Mouse (Mus musculus) stomach, embryonic 14.5 days (tissue): ENCODE results near the gene Mrps21. TPM values are rescaled to one million over a fixed set of nuclear protein-coding genes. Genes with fewer than 3 reads are reported as not detected.

Experiments
- ATAC-seq: fragments of 200-750 bp; cut with Nextera tagmentation; 2 replicates; pipeline ENCODE4 v1.8.0; 2017; ENCODE audit warnings: low read depth, moderate TSS enrichment; ENCODE audit not compliant: insufficient number of reproducible peaks, insufficient read depth, low FRiP score
- H3K27ac ChIP-seq: fragments of 300-500 bp; sonication (generic); 2 replicates; pipeline ENCODE4 v1.5.1; 2014; ENCODE audit warnings: mild to moderate bottlenecking, low read length, moderate library complexity, mixed read lengths
- H3K27me3 ChIP-seq: fragments of 300-500 bp; sonication (generic); 2 replicates; pipeline ENCODE4 v1.6.1; 2014; ENCODE audit warnings: low read length, control low read depth, mixed read lengths; ENCODE audit not compliant: control insufficient read depth, insufficient read depth
- H3K36me3 ChIP-seq: fragments of 300-500 bp; sonication (generic); 2 replicates; pipeline ENCODE4 v1.6.1; 2014; ENCODE audit warnings: mild to moderate bottlenecking, control low read depth, low read length, moderate library complexity, mixed read lengths; ENCODE audit not compliant: control insufficient read depth, insufficient read depth
- H3K4me1 ChIP-seq: fragments of 300-500 bp; sonication (generic); 2 replicates; pipeline ENCODE4 v1.6.1; 2014; ENCODE audit warnings: low read length, control low read depth, mixed read lengths; ENCODE audit not compliant: control insufficient read depth, insufficient read depth
- H3K4me2 ChIP-seq: fragments of 300-500 bp; sonication (generic); replicated peaks from 2 replicates; pipeline ENCODE4 v1.6.1; 2014; ENCODE audit warnings: low read depth, low read length, control low read depth
- H3K4me3 ChIP-seq: fragments of 300-500 bp; sonication (generic); 2 replicates; pipeline ENCODE4 v1.5.1; 2014; ENCODE audit warnings: low read depth, low read length, control low read depth
- H3K9ac ChIP-seq: fragments of 300-500 bp; sonication (generic); replicated peaks from 2 replicates; pipeline ENCODE4 v1.6.1; 2014; ENCODE audit warnings: low read depth, mild to moderate bottlenecking, control low read depth, low read length, moderate library complexity, mixed read lengths
- H3K9me3 ChIP-seq: fragments of 300-500 bp; sonication (generic); 2 replicates; pipeline ENCODE4 v1.6.1; 2016; ENCODE audit warnings: low read depth, low read length, control low read depth; ENCODE audit not compliant: control insufficient read depth
- WGBS: fragments of 180-500 bp; shearing (Covaris S2); extraction: QIAGEN DNeasy Blood & Tissue Kit; methylation state at CpG from one replicate; pipeline ENCODE4 v1.1.7; 2014; 5-methylcytosine and 5-hydroxymethylcytosine counted together
- polyA plus RNA-seq: library from polyadenylated mRNA; unstranded; fragments of >200 nt; fragmentation: Nextera tagmentation; extraction: Ambion mirVana; gene quantifications from 2 replicates; pipeline ENCODE4 v1.2.1, GENCODE M21; 2014

Gene Mrps21
- polyA plus RNA-seq, 1 experiment from 2014 or later = 352 TPM

DNA sequence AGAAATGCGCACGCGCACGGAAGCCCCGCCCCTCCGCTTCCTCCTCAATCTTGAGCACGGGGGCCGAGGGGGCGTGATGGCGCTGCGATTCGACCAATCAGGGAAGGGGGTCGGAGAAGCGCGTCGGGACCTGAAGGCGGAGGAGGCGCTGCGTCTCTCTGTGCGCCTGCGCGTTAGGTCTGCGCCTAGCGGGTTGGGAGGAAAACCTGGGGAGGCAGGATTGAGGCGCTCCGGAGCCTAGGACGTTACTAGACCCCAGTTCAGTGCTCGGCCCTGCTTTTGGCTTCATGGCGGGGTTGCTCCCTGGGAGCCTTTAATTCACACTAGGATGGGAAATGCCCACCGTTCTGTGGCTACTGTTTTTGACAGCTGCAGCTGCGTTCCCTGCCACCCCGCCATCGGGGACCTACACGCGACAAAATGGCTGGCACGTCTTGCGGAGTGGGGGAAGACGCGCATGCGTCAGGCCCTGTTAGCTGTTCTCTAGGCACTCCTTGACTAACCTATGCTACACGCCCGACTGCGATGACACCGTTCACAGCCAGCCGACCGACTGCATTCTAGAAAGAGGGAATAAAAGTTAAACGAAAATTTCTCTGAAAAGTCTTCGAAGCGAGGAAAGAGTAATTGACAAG, 51.9 kb downstream of the Mrps21 start:
- Histone ChIP-seq H3K4me3 (peak overlapping the region; percentile 67), H3K4me2 (peak overlapping the region; percentile 57), H3K4me1 (peaks cover 6% of the 10 kb centered on the region; the same call in 1 of the 2 replicates), H3K27me3 (no peaks in the 10 kb centered on the region), H3K27ac (peak overlapping the region; percentile 100), H3K36me3 (no peaks in the 10 kb centered on the region), H3K9me3 (no peaks in the 10 kb centered on the region), H3K9ac (peak overlapping the region; percentile 65)
- peak; percentile 95 for ATAC-seq
- WGBS = under 1% methylated on average over 49 of the region's 49 CpGs

DNA sequence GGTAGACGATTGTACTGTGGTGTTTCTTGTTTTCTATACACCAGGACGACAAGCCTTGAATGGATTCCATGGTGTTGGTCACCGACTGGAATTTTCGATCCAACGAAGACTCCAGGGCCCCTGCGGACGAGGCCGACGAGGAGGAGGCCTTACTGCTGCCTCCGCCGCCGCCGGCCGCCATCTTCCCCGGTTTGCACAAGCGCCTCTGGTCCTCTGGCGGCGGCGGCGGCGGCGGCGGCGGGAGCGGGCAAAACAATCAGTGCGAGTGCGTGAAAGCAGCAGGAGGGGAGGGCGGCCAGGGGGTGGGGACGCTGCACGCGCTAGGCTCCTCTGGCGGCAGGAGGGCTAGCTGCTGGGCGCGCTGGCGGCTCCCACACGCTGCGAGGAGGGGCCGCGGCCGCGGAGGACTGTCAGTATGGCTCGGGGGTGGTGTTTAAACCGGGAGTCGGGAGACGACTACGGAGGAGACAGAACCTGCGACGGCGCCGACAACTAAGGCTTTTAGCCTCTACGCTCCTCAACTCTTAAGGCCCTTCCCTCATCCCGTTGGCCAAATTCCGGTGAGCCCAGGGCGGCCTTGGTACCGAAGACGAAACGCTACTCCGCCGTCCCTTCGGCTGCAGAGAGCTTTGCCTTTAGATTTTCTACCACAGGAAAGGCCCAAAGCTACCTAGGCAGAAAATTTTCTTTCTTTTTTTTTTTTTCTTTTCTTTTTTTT, 52.6 kb downstream of the Mrps21 start, which contains the start of gene Rprd2:
Gene Rprd2 (minus strand): TSS at position 293 of the 718 bp plus-strand sequence.
- Histone ChIP-seq H3K4me2 (peak within 1 kb of the TSS; percentile 57), H3K27ac (peak within 1 kb of the TSS; percentile 100), H3K27me3 (no peaks in the 10 kb centered on the region), H3K4me1 (peaks cover 6% of the 10 kb centered on the region; the same call in 1 of the 2 replicates), H3K9me3 (no peaks in the 10 kb centered on the region), H3K9ac (peak within 1 kb of the TSS; percentile 93), H3K36me3 (no peaks in the 10 kb centered on the region), H3K4me3 (peak within 1 kb of the TSS; percentile 67)
- ATAC-seq = peak; percentile 44
- under 1% methylated on average over 60 of the region's 60 CpGs for WGBS

- Histone ChIP-seq H3K9me3 (no peaks in the 10 kb centered on the region), H3K36me3 (no peaks in the 10 kb centered on the region), H3K4me1 (peaks cover 6% of the 10 kb centered on the region; the same call in 1 of the 2 replicates), H3K27me3 (no peaks in the 10 kb centered on the region), H3K4me2 (peak overlapping the region; percentile 55), H3K9ac (peak overlapping the region; percentile 93), H3K4me3 (peak overlapping the region; percentile 67), H3K27ac (peak overlapping the region; percentile 100)
- ATAC-seq = no peak
- WGBS = under 1% methylated on average over 21 of the region's 21 CpGs
These were observed 53.2 kb downstream of the Mrps21 start for GRCm38 (mm10) chr3:95818026-95818511.

GRCm38 (mm10) chr3:95816681-95817080, 54.6 kb downstream of the Mrps21 start:
- no peak for ATAC-seq
- Histone ChIP-seq H3K9ac (no peak overlapping the region), H3K9me3 (no peaks in the 10 kb centered on the region), H3K4me1 (peaks cover 6% of the 10 kb centered on the region; the same call in 1 of the 2 replicates), H3K4me2 (peak overlapping the region; percentile 55; the same call in 1 of the 2 replicates), H3K27me3 (no peaks in the 10 kb centered on the region), H3K36me3 (no peaks in the 10 kb centered on the region), H3K27ac (no peak overlapping the region), H3K4me3 (peak overlapping the region; percentile 1; the same call in 1 of the 2 replicates)
- 90% methylated on average over 3 of the region's 3 CpGs for WGBS

Other genes starting within 250 kb of the Mrps21 start
- gene Ensa, start 246.5 kb downstream of the Mrps21 start, polyA plus RNA-seq = 76.3 and 81.3 TPM in 2 replicates
- gene Mcl1, start 212.7 kb downstream of the Mrps21 start, polyA plus RNA-seq = 47.0 and 61.2 TPM in 2 replicates
- 3.1 and 5.3 TPM in 2 replicates for gene Adamtsl4, start 183.6 kb downstream of the Mrps21 start, polyA plus RNA-seq
- gene Ecm1, start 131.9 kb downstream of the Mrps21 start, polyA plus RNA-seq = 27.0 and 35.8 TPM in 2 replicates
- gene Tars2, start 111.3 kb downstream of the Mrps21 start, polyA plus RNA-seq = 46.8 and 47.5 TPM in 2 replicates
- 24.8 and 24.9 TPM in 2 replicates for gene Rprd2, start 52.7 kb downstream of the Mrps21 start, polyA plus RNA-seq
- gene Prpf3, start 15.6 kb downstream of the Mrps21 start, polyA plus RNA-seq = 54.2 and 55.5 TPM in 2 replicates
- 5.3 and 5.6 TPM in 2 replicates for gene Ciart, start 10.7 kb upstream of the Mrps21 start, polyA plus RNA-seq
- gene BC028528, start 20.5 kb upstream of the Mrps21 start, polyA plus RNA-seq = 26.7 and 28.0 TPM in 2 replicates
- gene Aph1a, start 22.4 kb upstream of the Mrps21 start, polyA plus RNA-seq = 32.7 and 40.2 TPM in 2 replicates
- 2.9 and 3.3 TPM in 2 replicates for gene Car14, start 33.2 kb upstream of the Mrps21 start, polyA plus RNA-seq
- 54.2 and 61.7 TPM in 2 replicates for gene Anp32e, start 57.7 kb upstream of the Mrps21 start, polyA plus RNA-seq
- 31.3 and 36.3 TPM in 2 replicates for gene Plekho1, start 124.5 kb upstream of the Mrps21 start, polyA plus RNA-seq
- gene Vps45, start 186.9 kb upstream of the Mrps21 start, polyA plus RNA-seq = 22.5 and 26.8 TPM in 2 replicates
- 13.9 and 16.2 TPM in 2 replicates for gene Otud7b, start 233.0 kb upstream of the Mrps21 start, polyA plus RNA-seq